Mouse (Mus musculus) thymus, postnatal 4 days (tissue): ENCODE results near the gene Prpsap1.
"Not testable (repeated sequence)": the region's sequence is repeated elsewhere in the genome, so short reads cannot be mapped to it uniquely, and the experiment has no call there.

Source experiments
- DNase-seq: peaks from one replicate; pipeline ENCODE4 v3.0.0; 2021

The Prpsap1 gene

DNA sequence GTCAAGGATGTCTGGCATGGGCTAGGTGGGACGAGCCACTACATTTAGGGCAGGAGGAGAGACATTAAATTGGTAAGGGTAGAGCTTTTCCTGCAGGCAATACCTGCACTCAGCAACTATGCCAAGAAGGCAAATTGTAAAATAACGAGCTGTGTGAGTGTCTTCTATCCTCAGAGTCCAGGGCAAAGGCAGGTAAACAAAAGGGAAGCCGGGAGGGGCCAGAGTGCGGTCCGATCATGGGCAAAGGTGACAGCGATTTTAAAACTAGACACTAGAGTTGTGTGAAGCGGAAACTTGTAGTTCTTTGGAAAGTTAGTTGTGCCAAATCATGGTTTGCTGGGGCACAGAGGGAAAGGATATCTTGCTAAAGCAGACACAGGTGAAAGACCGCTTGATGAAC, 9.7 kb downstream of the Prpsap1 start:
- no peak for DNase-seq

DNA sequence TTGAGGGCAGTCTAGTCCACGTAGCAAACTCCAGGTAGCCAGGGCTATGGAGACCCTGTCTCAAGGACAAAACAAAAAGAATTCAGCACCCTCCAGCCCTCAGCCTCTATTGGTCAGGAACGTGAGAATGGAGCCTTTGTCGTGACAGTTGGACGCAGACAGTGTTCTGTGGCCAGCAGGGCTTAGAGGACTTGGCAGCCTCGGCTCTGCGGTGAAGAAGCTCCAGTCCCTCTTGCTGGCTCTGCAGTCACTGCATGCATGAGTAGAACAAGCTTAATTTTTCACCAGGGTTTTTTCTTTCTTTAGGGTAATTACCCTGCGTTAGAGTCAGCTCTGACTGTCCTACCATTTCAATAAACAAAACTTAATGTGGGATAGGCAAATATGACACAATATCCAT, 12.2 kb downstream of the Prpsap1 start:
- no peak for DNase-seq

DNA sequence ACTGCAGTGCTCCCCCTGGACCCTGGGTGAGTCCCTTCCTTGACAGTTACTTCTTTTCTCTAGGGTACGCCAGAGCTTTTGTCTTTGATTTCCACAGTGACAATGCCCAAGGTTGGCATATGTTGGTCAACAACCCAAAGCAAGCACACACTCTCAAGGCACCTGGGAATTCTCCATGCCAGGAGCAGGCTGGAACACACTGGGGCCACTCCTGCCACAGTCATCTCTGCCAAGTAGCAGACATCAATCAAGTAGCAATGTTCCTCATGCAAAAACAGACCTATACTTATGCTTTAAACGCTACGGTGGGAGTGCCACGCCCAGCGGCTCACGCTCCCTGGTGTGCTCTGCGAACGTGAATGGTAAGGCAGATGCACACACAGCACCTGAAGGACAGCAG, 13.0 kb downstream of the Prpsap1 start:
- DNase-seq = no peak

DNA sequence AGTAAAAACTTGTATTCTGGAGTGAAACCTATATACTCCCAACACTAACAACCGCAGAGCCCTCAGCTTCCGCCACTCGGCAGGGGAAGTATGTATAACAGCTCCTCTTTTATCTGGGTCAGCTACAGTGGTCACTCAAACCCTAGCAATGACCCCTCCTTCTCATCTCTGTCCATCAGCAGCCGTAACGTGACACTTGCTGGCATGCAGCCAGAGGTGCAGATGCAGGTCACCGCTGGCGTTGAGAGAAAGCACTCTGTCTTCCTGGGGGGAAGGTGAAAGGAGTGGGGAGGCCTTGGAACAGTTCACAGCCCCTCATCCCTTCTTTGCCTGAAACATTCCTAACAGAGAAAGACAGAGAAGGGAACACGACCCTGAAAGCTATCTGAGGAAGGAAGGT, 14.2 kb downstream of the Prpsap1 start:
- DNase-seq = no peak

DNA sequence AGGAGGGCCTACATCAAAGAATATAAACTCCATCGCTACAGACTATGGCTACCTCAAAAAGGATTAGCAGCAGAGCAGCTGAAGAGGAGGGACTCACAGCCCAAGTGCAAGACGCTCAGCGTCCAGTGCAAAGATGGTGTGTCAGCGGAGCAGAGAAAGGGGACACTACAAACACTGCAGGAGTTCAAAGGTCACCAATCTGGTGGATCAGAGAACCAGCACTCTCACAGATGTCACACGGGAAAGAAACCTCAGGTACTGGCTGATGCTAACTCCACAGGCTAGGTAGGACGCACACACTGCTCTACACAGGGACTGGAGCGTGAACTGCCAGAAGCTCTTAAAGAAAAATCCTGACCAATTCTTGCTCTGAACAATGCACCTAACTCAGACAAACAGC, 15.0 kb downstream of the Prpsap1 start:
- no peak for DNase-seq

DNA sequence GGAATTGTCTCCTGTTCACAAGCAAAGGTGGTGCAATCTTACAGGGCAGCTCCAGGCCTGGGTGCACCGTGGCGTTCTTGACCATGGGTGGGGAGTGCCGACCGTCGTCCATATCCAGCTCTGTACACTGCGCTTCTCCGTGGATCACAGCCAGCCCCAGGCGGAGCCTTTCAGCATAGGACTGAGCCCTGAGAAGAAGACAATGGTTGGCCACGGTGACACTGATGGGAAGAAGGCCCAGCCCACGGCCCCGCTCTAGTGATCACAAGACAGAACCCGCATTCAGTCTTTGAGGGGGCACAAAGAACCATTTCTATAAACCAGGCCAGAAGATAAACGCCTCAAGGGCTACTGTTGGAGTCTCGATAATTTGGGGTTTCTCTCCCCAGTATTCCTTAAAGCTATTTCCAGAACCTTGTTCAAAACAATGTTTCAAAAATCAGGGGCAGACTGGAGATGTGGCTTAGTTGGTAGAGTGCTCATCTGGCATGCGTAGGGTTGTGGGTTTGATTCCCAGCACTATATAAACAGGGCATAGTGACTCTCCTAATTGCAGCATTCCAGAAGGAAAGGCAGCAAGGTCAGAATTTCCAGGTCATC, 16.7 kb downstream of the Prpsap1 start:
- no peak for DNase-seq

DNA sequence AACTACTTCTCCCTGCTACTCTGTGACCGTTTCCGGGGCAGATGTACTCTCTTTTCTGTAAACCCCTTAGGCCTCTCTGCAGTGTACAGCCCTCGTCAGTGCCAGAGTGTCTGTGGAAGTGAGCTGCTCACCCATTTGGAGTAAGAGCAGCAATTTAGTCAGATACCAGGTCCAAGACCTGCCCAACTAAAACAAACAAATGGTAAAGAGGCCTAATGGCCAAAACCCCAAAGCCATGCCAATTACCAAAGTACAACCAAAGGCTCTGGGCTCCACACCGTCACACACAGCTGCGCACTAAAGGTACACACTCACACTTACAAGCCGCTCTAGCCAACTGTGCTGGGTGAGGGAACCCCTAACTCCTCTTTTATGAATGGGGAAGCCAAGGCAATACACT, 17.3 kb downstream of the Prpsap1 start:
- no peak for DNase-seq

DNA sequence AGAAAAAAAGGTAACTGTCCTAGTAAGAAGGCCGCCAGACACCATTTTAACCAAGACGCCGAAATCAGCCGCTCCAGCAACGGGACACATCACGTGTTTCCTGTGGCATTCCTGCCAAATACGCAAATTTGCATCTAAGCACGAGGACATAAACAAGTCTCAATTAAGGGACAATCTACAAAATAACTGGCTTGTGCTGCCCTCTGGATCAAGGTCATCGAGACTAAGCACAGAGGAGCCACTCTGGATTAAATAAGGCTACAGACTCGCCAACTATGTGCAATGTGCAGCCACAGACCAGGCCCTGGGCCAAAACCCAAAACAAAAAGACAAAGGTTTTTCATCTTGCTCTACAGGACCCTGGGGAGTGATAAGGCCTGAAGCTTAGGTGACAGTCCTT, 18.0 kb downstream of the Prpsap1 start:
- no peak for DNase-seq

DNA sequence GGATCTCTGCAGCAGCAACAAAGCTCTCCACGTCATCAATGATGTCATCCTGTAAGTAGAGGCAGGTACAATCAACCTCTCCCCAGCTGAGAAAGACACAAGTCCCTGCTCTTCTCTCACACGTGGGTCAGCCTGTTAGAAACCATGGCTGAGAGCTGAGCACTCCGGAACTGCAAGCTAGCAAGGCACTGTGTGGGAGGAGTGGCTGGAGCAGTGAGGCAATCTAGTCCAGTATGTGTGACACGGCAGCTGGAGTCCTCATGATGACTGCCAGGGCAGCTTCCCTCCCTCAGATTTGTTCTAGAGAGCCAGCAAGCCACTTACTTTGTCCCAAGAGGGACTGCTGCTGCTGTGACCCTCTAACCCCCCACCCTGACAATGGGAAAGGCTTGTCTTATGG, 21.7 kb downstream of the Prpsap1 start:
- DNase-seq = no peak

DNA sequence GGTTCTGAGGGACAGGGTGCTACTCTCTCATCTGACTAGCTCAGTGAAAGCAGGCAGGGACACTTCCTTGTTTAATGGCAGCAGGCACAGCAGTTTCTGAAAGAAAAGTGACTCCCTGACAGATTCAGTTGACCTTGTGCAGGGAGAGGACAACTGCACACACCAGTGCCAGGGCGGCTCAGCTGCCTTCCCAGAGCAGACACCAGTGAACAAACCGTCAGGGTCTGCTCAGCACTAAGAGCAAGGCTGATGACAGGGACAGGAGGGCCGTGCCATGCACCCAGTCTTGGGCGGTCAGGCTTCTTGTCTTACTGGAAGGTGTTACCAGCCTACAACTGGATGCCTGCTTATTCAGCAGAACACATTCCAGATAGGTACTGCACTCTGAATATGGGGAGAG, 23.1 kb downstream of the Prpsap1 start:
- DNase-seq = no peak

DNA sequence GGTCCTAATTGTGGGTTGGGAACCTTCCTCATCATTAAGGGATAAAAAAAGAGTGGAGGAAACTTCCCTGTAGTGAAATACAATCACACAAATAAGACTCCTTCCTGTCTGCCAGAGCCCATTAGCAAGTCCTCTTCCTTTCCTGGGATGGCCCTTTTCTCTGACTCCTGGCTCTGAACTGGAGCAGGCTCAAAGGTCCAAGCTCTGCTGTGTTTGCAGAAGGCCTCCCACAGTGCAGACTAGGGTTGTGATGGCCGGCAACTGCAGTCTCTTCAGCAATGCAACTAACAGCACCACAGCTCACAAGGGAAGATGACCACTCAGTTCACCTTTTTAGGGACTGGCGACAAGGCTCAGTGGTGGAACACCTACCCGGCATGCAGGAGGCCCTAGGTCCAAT, 23.8 kb downstream of the Prpsap1 start:
- DNase-seq = no peak

DNA sequence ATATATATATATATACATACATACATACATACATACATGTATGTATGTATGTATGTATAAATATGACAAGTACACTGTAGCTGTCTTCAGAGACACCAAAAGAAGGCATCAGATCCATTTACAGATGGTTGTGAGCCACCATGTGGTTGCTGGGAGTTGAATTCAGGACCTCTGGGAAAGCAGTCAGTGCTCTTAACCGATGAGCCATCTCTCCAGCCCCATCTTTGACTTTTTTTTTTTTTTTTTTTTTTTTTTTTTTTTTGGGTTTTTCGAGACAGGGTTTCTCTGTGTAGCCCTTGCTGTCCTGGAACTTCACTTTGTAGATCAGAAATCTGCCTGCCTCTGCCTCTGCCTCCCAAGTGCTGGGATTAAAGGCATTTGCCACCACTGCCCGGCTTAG, 25.7 kb downstream of the Prpsap1 start:
- DNase-seq = not testable (repeated sequence)

DNA sequence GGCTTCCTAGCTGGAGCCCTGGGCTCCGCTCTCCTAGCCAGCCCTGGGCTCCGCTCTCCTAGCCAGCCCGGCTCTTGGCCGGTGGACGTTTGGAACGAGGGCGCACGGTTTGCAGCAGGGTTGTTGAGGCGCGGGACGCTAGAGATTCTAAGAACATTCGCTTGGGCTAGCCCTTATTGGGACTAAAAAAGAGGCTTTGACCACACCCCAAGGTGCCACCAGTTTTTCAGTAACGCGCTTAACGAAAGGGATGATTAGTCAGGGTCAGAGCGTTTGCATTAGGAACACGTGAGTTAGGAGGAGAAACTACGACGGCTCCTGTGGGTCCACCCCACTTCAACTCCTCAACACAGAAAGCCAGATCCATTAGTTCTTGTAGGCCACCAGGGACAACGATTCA, 27.9 kb downstream of the Prpsap1 start, which contains the start of gene Qrich2:
TSS of gene Qrich2 (minus strand) at position 101 of the 400 bp plus-strand sequence.
- no peak for DNase-seq

DNA sequence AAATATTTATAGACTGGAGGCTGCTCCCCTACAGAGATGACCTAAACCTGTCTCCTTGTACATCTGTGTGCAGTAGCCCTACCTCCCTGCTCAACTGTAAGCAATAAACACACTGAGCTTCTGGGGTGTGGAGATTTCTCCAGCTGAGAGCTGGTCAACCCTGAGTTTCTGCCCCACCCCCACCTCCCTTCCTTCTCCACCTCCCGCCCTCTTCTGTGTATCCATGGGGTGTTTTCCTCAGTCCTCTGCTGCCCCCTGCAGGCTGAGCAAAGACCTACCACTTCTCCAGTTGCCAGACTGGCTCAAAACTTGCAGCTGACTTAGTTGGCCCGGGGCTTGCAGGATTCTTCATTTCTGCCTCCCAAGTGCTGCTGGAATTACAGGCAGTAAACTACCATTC, 30.2 kb downstream of the Prpsap1 start:
- DNase-seq = peak; percentile 92

DNA sequence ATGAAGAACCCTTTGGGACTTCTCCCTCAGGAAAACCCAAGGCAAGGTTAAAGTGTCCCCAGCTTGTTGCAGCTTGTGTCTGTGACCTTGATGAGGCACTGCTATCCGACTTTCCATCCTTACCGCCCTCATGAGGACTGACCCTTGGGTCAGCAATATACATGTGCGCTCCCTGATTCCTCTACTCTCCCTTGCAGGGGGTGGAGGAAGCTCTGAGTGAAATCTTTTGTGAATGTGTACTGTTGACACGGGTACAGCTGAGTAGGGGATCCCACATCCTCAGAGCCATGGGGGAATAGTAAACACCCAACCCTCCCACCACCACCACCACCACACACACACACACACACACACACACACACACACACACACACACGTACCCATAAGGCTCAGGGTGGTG, 30.7 kb downstream of the Prpsap1 start:
- no peak for DNase-seq

DNA sequence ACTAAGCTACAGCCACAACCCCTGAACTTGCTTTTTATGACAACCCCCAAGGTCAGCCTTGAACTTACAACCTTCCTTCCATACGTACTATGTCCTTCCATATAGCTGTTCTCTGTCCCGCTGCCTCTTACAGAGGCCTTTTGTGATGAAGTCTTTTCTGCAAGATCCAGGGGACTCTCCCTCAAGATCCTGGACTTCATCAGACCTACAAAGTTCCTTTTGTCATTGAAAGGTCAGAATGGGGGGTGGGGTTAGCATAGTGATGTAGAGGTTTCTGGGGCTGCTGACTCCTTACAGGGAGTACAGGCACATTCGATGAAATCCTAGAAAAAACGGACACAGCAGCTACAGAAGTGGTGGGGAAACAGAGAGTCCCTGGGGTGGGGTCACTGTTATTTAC, 34.2 kb downstream of the Prpsap1 start:
- no peak for DNase-seq

DNA sequence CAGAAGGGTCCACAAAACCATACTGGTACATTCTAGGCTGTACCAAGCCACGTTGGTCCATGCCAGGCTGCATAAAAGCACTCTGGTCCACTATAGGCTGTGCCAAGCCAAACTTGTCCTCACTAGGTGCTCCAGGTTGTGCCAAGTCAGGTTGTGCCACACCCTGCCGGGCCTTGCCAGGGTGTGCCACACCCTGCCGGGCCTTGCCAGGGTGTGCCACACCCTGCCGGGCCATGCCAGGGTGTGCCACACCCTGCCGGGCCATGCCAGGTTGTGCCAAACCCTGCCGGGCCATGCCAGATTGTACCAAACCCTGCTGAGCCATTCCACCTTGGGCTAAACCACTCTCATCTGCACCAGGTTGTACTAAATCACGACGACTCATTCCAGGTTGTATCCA, 37.8 kb downstream of the Prpsap1 start:
- no peak for DNase-seq

DNA sequence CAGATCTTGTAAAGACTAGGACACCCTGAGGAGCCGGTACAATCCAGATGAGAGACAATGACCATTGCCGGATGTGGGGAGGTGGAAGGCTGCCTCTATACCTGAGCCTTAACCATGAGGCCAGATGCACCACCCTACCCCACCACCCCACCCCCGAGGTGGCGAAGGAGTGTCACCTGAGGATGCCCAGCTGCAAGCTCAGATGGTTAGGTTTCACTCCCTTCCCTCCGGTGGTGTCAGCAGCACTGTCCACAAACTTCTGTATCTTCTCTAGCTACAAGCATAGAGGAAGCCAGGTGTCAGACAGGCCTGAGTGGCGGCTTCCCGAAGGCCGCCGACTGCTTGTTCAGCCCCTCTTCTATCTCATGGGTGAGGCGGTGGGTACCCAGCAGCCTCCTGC, 40.1 kb downstream of the Prpsap1 start:
- no peak for DNase-seq

DNA sequence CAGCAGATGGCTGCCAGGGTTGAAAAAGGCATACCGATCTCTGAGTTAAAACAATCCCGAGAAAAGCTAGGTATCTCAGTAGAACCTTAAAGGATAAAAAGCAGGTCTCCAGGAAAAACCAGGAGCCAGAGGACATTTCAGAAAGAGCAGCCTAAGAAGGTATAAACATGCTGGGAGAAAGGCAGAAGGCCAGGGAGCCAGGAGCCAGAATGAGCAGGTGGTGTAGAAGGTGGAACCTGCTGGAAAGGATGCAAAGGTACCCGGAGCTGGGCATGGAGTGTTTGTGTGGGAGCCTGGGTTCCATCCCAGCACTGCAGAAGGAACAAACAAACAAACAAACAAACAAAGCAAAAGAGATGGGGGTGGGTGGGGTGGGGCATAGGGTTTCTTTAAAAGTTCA, 44.7 kb downstream of the Prpsap1 start:
- DNase-seq = no peak

DNA sequence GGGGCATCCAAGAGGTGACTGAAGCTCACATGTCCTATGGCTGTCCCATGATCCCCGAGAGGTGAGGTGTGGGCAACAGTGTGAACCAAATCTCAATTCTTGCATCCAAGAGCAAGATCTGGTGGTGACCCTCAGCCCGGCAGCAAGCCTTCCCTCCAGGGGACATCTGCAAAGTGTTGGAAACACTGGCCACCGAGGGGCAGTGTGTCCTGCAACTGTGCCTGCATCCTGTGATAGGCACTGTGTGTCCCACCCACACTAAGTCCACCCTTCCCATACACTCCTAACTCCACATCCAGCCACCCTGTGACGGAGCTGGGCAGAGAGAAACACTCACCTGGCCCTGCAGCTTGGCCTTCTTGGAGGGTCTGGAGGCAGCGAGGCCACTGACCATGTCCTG, 46.2 kb downstream of the Prpsap1 start:
- no peak for DNase-seq

DNA sequence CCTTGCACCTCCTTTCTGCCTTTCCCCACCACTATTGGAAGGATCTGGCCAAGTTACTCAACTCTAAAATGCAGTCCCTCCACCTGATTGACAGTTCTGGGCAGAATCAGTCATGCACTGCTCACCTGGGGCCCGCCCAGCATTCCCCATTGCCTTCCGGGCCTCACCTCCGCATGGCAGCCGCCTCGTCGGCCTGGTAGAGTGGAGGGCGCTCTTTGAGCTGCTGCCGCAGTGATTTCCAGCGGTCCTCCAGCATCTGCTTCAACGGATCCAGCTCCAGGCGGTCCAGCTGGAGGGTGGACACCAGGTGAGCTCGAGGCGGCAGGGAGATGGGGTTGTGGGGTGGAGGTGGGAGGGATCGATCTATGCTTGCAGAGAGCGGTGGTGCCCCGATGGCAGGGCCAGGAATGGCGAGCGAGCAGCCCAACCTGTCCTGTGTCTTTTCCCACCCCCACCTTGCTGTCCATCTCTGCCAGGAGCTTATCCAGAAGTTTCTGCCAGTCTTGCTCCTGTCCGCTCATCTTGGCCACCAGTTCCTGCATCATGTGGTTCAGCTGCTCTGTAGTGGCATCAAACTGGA, 47.6 kb downstream of the Prpsap1 start:
- DNase-seq = no peak

DNA sequence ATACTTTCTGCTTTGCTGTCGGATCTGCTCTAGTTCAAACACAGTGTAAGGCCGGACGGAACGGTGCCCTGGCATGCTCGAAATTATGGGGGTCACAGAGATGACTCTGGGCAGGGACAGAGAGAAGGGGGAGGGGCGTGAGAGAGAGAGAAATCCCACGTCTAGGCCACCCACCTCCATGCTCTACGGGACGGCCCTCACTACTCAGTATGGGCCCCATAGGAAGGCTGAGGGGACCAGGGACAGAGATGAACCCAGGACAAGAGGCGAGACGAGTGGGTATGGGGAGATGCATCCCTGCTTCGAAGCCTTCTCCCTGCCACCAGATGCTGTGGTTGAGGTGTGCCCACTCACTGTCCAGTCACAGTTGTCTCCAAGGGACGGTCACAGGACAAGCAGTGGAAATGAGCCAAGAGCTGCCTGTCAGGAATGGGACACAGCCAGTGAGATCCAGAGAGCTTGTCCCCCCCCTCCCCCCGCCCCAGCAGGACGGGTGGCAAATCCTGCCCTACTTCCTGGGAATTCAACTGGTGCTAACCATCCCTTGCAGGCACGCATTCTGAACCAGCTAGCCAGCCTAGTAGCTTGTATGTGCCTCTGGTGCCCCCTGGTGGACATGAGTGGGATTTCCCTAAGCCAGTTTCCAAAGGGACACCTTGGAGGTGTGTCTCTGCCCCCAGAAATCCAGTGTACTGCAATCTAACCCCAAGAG, 48.2 kb downstream of the Prpsap1 start:
- peak; percentile 97 for DNase-seq

DNA sequence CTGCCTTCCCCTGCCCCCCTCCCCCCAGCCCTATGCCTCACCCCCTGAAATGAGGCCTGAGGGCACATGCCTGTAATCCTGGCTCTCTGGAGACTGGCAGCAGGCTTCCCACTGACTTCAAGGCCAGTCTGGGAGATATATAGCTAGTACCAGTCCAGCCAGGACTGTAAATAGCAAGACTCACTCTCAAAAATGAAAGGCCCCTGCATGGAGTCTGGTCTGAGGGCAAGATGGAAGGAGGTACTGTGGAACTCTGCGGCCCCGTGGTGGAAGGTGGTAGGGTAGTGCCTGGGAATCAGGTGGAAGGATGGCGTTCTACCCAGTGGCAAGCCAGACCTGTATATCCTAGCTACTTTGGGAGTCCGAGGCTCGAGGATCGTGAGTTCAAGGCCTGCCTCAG, 50.1 kb downstream of the Prpsap1 start:
- DNase-seq = no peak

DNA sequence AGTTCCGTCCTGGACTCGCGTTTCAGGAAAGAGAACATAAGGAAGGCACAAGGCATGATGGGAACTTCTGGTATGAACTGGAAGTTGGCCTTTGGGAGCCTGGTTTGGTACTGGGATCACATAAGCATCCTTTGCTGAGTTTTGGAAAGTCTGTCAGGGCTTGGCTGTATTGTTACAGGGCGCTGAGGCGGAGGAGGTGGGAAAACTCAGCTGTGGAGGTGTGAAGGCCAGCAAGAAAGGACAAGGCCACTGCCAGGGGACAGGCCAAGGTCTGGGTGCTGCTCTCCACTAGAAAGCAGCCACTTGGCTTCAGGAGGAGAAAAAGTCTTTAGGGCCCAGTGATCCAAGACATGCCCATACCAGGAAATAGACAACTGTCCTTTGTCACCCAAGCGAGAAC, 50.7 kb downstream of the Prpsap1 start:
- no peak for DNase-seq

DNA sequence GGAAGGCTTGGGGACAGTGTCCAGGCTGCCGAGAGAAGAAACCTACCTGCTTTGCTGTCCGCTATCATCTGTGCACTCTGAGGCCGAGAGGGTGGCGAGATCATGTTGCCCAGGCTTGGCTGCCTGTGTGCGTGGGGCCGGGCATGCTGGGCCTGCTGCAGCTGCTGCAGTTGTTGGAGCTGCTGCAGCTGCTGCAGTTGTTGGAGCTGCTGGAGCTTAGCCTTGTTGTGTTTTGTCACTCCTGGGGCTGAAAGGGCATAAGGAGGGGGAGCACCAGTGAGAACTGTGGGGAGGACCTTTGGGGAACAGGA, 51.2 kb downstream of the Prpsap1 start:
- DNase-seq = no peak
